Mouse (Mus musculus): Measurements from ENCODE around the gene Rab7b. TPM values are rescaled to one million over a fixed set of nuclear protein-coding genes. Genes with fewer than 3 reads are reported as not detected.

Gene Rab7b
- total RNA-seq (2014; rRNA removed) (0.29 and 0.85 TPM in 2 replicates), polyA plus RNA-seq (2015; fragmentation: Nextera tagmentation; extraction: Ambion mirVana) (1.3 and 1.9 TPM in 2 replicates)

GRCm38 (mm10) chr1:131688475-131688874, at the start of gene Rab7b:
Gene Rab7b, plus strand, starts transcription at chr1:131688695.
- H3K4me3 ChIP-seq (ENCODE audit: low read depth, low read length) = no peak within 1 kb of the TSS
- no peaks in the 10 kb centered on the region for H3K4me1 ChIP-seq (ENCODE audit: insufficient read depth)
- no peak within 1 kb of the TSS for H3K27ac ChIP-seq (ENCODE audit: low read depth, low read length)
- DNase-seq (no peak), ATAC-seq (no peak; the same call in 1 of the 2 replicates)
- no peak within 1 kb of the TSS for H3K9ac ChIP-seq
- H3K4me2 ChIP-seq (ENCODE audit: low read depth) = no peak within 1 kb of the TSS
- no peaks in the 10 kb centered on the region for H3K27me3 ChIP-seq (ENCODE audit: insufficient read depth, low read length)
- no peaks in the 10 kb centered on the region for H3K36me3 ChIP-seq (ENCODE audit: insufficient read depth)
- no peak for TF ChIP-seq CTCF (IDR thresholded peaks at IDR 0.05; ENCODE audit: low read depth)
- H3K9me3 ChIP-seq (ENCODE audit: low read length) = no peaks in the 10 kb centered on the region
- WGBS = 68% methylated on average over 8 of the region's 8 CpGs

GRCm38 (mm10) chr1:131640062-131640461, 48.4 kb upstream of the Rab7b start:
- DNase-seq (no peak), ATAC-seq (no peak)
- no peak overlapping the region for H3K4me2 ChIP-seq (ENCODE audit: low read depth)
- H3K4me3 ChIP-seq (ENCODE audit: low read depth, low read length) = no peak overlapping the region
- no peaks in the 10 kb centered on the region for H3K27me3 ChIP-seq (ENCODE audit: insufficient read depth, low read length)
- no peaks in the 10 kb centered on the region for H3K36me3 ChIP-seq (ENCODE audit: insufficient read depth)
- H3K9ac ChIP-seq = no peak overlapping the region
- H3K4me1 ChIP-seq (ENCODE audit: insufficient read depth) = no peaks in the 10 kb centered on the region
- H3K27ac ChIP-seq (ENCODE audit: low read depth, low read length) = no peak overlapping the region
- no peaks in the 10 kb centered on the region for H3K9me3 ChIP-seq (ENCODE audit: low read length)
- TF ChIP-seq CTCF (IDR thresholded peaks at IDR 0.05; ENCODE audit: low read depth) = no peak
- WGBS = 84% methylated on average over 4 of the region's 4 CpGs

GRCm38 (mm10) chr1:131641565-131641964, 46.9 kb upstream of the Rab7b start:
- Histone ChIP-seq H3K4me2 (ENCODE audit: low read depth) (no peak overlapping the region), H3K27me3 (ENCODE audit: insufficient read depth, low read length) (no peaks in the 10 kb centered on the region), H3K27ac (ENCODE audit: low read depth, low read length) (no peak overlapping the region), H3K9me3 (ENCODE audit: low read length) (no peaks in the 10 kb centered on the region), H3K4me3 (ENCODE audit: low read depth, low read length) (no peak overlapping the region), H3K4me1 (ENCODE audit: insufficient read depth) (no peaks in the 10 kb centered on the region), H3K36me3 (ENCODE audit: insufficient read depth) (no peaks in the 10 kb centered on the region), H3K9ac (no peak overlapping the region)
- no peak for ATAC-seq
- TF ChIP-seq CTCF (IDR thresholded peaks at IDR 0.05; ENCODE audit: low read depth) = no peak
- 93% methylated on average over 13 of the region's 13 CpGs for WGBS
- DNase-seq = no peak

GRCm38 (mm10) chr1:131642251-131642650, 46.2 kb upstream of the Rab7b start:
- 83% methylated on average over 2 of the region's 2 CpGs for WGBS
- no peak overlapping the region for H3K9ac ChIP-seq
- no peaks in the 10 kb centered on the region for H3K4me1 ChIP-seq (ENCODE audit: insufficient read depth)
- no peak for DNase-seq
- no peak overlapping the region for H3K4me2 ChIP-seq (ENCODE audit: low read depth)
- TF ChIP-seq CTCF (IDR thresholded peaks at IDR 0.05; ENCODE audit: low read depth) = no peak
- H3K9me3 ChIP-seq (ENCODE audit: low read length) = no peaks in the 10 kb centered on the region
- no peak overlapping the region for H3K4me3 ChIP-seq (ENCODE audit: low read depth, low read length)
- ATAC-seq = no peak
- no peak overlapping the region for H3K27ac ChIP-seq (ENCODE audit: low read depth, low read length)
- no peaks in the 10 kb centered on the region for H3K36me3 ChIP-seq (ENCODE audit: insufficient read depth)
- H3K27me3 ChIP-seq (ENCODE audit: insufficient read depth, low read length) = no peaks in the 10 kb centered on the region

GRCm38 (mm10) chr1:131652670-131653443, 35.6 kb upstream of the Rab7b start:
- ATAC-seq = no peak
- no peak overlapping the region for H3K4me2 ChIP-seq (ENCODE audit: low read depth)
- H3K27me3 ChIP-seq (ENCODE audit: insufficient read depth, low read length) = no peaks in the 10 kb centered on the region
- no peaks in the 10 kb centered on the region for H3K9me3 ChIP-seq (ENCODE audit: low read length)
- TF ChIP-seq CTCF (IDR thresholded peaks at IDR 0.05; ENCODE audit: low read depth) = no peak
- no peaks in the 10 kb centered on the region for H3K36me3 ChIP-seq (ENCODE audit: insufficient read depth)
- 75% methylated on average over 12 of the region's 12 CpGs for WGBS
- no peak overlapping the region for H3K4me3 ChIP-seq (ENCODE audit: low read depth, low read length)
- H3K4me1 ChIP-seq (ENCODE audit: insufficient read depth) = peaks cover 7% of the 10 kb centered on the region; the same call in 1 of the 2 replicates
- DNase-seq = no peak
- no peak overlapping the region for H3K9ac ChIP-seq
- H3K27ac ChIP-seq (ENCODE audit: low read depth, low read length) = no peak overlapping the region

- Histone ChIP-seq H3K4me3 (ENCODE audit: low read depth, low read length) (no peak overlapping the region), H3K4me2 (ENCODE audit: low read depth) (no peak overlapping the region), H3K4me1 (ENCODE audit: insufficient read depth) (peaks cover 8% of the 10 kb centered on the region; the same call in 1 of the 2 replicates), H3K9ac (no peak overlapping the region), H3K27me3 (ENCODE audit: insufficient read depth, low read length) (no peaks in the 10 kb centered on the region), H3K27ac (ENCODE audit: low read depth, low read length) (no peak overlapping the region), H3K9me3 (ENCODE audit: low read length) (no peaks in the 10 kb centered on the region), H3K36me3 (ENCODE audit: insufficient read depth) (no peaks in the 10 kb centered on the region)
- DNase-seq = no peak
- ATAC-seq = no peak
- no peak for TF ChIP-seq CTCF (IDR thresholded peaks at IDR 0.05; ENCODE audit: low read depth)
- WGBS = 80% methylated on average over 6 of the region's 6 CpGs
These were observed 32.9 kb upstream of the Rab7b start for GRCm38 (mm10) chr1:131655601-131656000.

GRCm38 (mm10) chr1:131657945-131658354, 30.5 kb upstream of the Rab7b start:
- no peaks in the 10 kb centered on the region for H3K27me3 ChIP-seq (ENCODE audit: insufficient read depth, low read length)
- ATAC-seq = peak; percentile 96

More at GRCm38 (mm10) chr1:131657945-131658354, 30.5 kb upstream of the Rab7b start:
- Histone ChIP-seq H3K4me1 (ENCODE audit: insufficient read depth) (peaks cover 8% of the 10 kb centered on the region; the same call in 1 of the 2 replicates), H3K27ac (ENCODE audit: low read depth, low read length) (peak overlapping the region; percentile 89), H3K4me2 (ENCODE audit: low read depth) (peak overlapping the region; percentile 36), H3K36me3 (ENCODE audit: insufficient read depth) (no peaks in the 10 kb centered on the region), H3K4me3 (ENCODE audit: low read depth, low read length) (peak overlapping the region; percentile 20), H3K9ac (peak overlapping the region; percentile 52), H3K9me3 (ENCODE audit: low read length) (no peaks in the 10 kb centered on the region)
- DNase-seq = peak; percentile 98
- WGBS = under 1% methylated on average over 11 of the region's 11 CpGs
- TF ChIP-seq CTCF (IDR thresholded peaks at IDR 0.05; ENCODE audit: low read depth) = peak; percentile 96
